Mouse (Mus musculus) CH12.LX (cell line): ENCODE data around the gene Gm49387. TPM values are rescaled to one million over a fixed set of nuclear protein-coding genes. Genes with fewer than 3 reads are reported as not detected.

ENCODE experiments used
- DNase-seq: peaks from one replicate; pipeline ENCODE4 v3.0.0-alpha.2; 2013; ENCODE audit errors: extremely low read depth
- H3K27ac ChIP-seq: 2 replicates; pipeline ENCODE4 v1.5.1; 2012; ENCODE audit warnings: low read depth, mild to moderate bottlenecking, control low read depth, moderate library complexity; ENCODE audit not compliant: insufficient read depth
- H3K27me3 ChIP-seq: replicated peaks from 2 replicates; pipeline ENCODE3; 2012; ENCODE audit warnings: inconsistent platforms
- H3K36me3 ChIP-seq, 2 experiments: replicated peaks in 1 of 2; 2 replicates each; pipeline versions ENCODE3 to v1.6.1; 2012; ENCODE audit warnings: inconsistent platforms in 1 of 2, low read length in 1 of 2, mild to moderate bottlenecking in 1 of 2, mixed read lengths in 1 of 2, moderate library complexity in 1 of 2; ENCODE audit not compliant: control insufficient read depth in 1 of 2, insufficient read depth in 1 of 2
- H3K4me1 ChIP-seq, 2 experiments: 2 replicates each; pipeline ENCODE4 v1.6.1; 2012; ENCODE audit warnings: inconsistent platforms in 1 of 2, moderate library complexity in 1 of 2; ENCODE audit not compliant: insufficient read depth in 2 of 2, control insufficient read depth in 1 of 2
- H3K4me2 ChIP-seq: 2 replicates; pipeline ENCODE4 v1.6.1; 2012; ENCODE audit warnings: low read depth, mild to moderate bottlenecking, control low read depth; ENCODE audit not compliant: poor library complexity, insufficient read depth, severe bottlenecking
- H3K4me3 ChIP-seq, 3 experiments: fragments of 150-350 bp in 1 of 3; sonication (generic) in 1 of 3; replicated peaks in 1 of 3; 2 replicates each; pipeline versions ENCODE3 to v1.5.1; 2011 to 2012; ENCODE audit warnings: low read depth in 2 of 3, low read length in 2 of 3, mild to moderate bottlenecking in 2 of 3, moderate library complexity in 2 of 3, control low read depth in 1 of 3, improper control_type of control experiment in 1 of 3, inconsistent platforms in 1 of 3, mixed read lengths in 1 of 3; ENCODE audit not compliant: poor library complexity in 1 of 3
- H3K79me2 ChIP-seq: replicated peaks from 2 replicates; pipeline ENCODE4 v1.6.1; 2012; ENCODE audit warnings: mild to moderate bottlenecking, moderate library complexity; ENCODE audit not compliant: control insufficient read depth, poor library complexity, insufficient read depth, severe bottlenecking; ENCODE audit errors: extremely low read depth
- H3K9ac ChIP-seq: 2 replicates; pipeline ENCODE4 v1.6.1; 2012; ENCODE audit warnings: low read depth, mild to moderate bottlenecking, control low read depth, moderate library complexity; ENCODE audit not compliant: insufficient read depth
- H3K9me3 ChIP-seq: replicated peaks from 2 replicates; pipeline ENCODE3; 2012; ENCODE audit warnings: low read length, inconsistent platforms, mixed read lengths
- E2F4 ChIP-seq: IDR thresholded peaks from 2 replicates; pipeline ENCODE4 v1.6.1; 2011; ENCODE audit warnings: low read depth, low read length, improper control_type of control experiment; ENCODE audit not compliant: insufficient replicate concordance
- EP300 ChIP-seq: IDR thresholded peaks from 2 replicates; pipeline ENCODE4 v1.6.1; 2011; ENCODE audit warnings: low read length, improper control_type of control experiment
- ETS1 ChIP-seq: conservative IDR thresholded peaks from 2 replicates; pipeline ENCODE4 v1.6.1; 2012; ENCODE audit warnings: low read depth, mild to moderate bottlenecking, inconsistent platforms, low read length, improper control_type of control experiment, moderate library complexity
- HCFC1 ChIP-seq: IDR thresholded peaks from 2 replicates; pipeline ENCODE4 v1.6.1; 2012; ENCODE audit warnings: low read depth, mild to moderate bottlenecking, inconsistent platforms, low read length, improper control_type of control experiment
- JUND ChIP-seq: conservative IDR thresholded peaks from 2 replicates; pipeline ENCODE4 v1.6.1; 2011; ENCODE audit warnings: low read depth, low read length, improper control_type of control experiment
- POLR2AphosphoS2 ChIP-seq: IDR thresholded peaks from 2 replicates; pipeline ENCODE4 v1.6.1; 2011; ENCODE audit warnings: low read depth, low read length, improper control_type of control experiment
- RAD21 ChIP-seq: IDR thresholded peaks from 2 replicates; pipeline ENCODE4 v1.6.1; 2011; ENCODE audit warnings: low read depth, mild to moderate bottlenecking, low read length, improper control_type of control experiment, moderate library complexity
- SIN3A ChIP-seq: IDR thresholded peaks from 2 replicates; pipeline ENCODE4 v1.6.1; 2012; ENCODE audit warnings: low read length, improper control_type of control experiment, inconsistent platforms
- TCF12 ChIP-seq: IDR thresholded peaks from 2 replicates; pipeline ENCODE4 v1.6.1; 2014; ENCODE audit warnings: low read depth, mild to moderate bottlenecking, inconsistent platforms, low read length, improper control_type of control experiment
- UBTF ChIP-seq: IDR thresholded peaks from 2 replicates; pipeline ENCODE4 v1.6.1; 2012; ENCODE audit warnings: low read depth, mild to moderate bottlenecking, inconsistent platforms, low read length, improper control_type of control experiment, moderate library complexity
- ZNF384 ChIP-seq: IDR thresholded peaks from 2 replicates; pipeline ENCODE4 v1.6.1; 2012; ENCODE audit warnings: low read depth, low read length, improper control_type of control experiment, inconsistent platforms
- dilution Hi-C: fragments of 300-500 bp; cut with MboI; formaldehyde crosslinking; loops from 2 replicates; pipeline ENCODE4 v1.14.3; 2020; ENCODE audit warnings: low sequenced_read_pairs; ENCODE audit not compliant: extremely low pct_unique_long_range_greater_than_20kb, extremely low pct_ligation_motif_present
- in situ Hi-C: fragments of 300-500 bp; cut with MboI; formaldehyde crosslinking; loops from 3 replicates; pipeline ENCODE4 v1.14.3; 2019; ENCODE audit warnings: low sequenced_read_pairs, low pct_ligation_motif_present, low pct_unique_long_range_greater_than_20kb, mixed read lengths
- polyA plus RNA-seq: library from polyadenylated mRNA; unstranded; fragments of >175 nt; gene quantifications from 2 replicates; pipeline ENCODE4 v1.2.1, GENCODE M21; 2012; ENCODE audit warnings: low read depth; ENCODE audit not compliant: insufficient read length
- total RNA-seq, 2 experiments: library from RNA; depleted of rRNA; stranded (reverse); fragments of 300-350 nt in 1 of 2; fragments of >200 nt in 1 of 2; gene quantifications; 2 replicates each; pipeline ENCODE4 v1.2.3; 2012 to 2014

Gene Gm49387
- total and polyA plus RNA-seq, 3 experiments: 0.71 TPM; not detected in 2

- Histone ChIP-seq H3K4me1 (peaks cover 9 to 49% of the 10 kb centered on the region in 2 experiments; a peak in 3 of 4 replicates), H3K27ac (no peak overlapping the region)
- in situ Hi-C loops: no loop called here
- peak; percentile 37 for DNase-seq
- TF ChIP-seq ETS1 (peak; percentile 67), POLR2AphosphoS2 (no peak)
- TF ChIP-seq, all 38 proteins: peak for 1
- H3K4me3 ChIP-seq: no peak overlapping the region
- dilution Hi-C loops: no loop called here
- H3K79me2 ChIP-seq: no peaks in the 10 kb centered on the region
- no peak overlapping the region for H3K9ac ChIP-seq
- H3K36me3 ChIP-seq: no peaks in the 10 kb centered on the region
- no peaks in the 10 kb centered on the region for H3K27me3 ChIP-seq
- no peaks in the 10 kb centered on the region for H3K9me3 ChIP-seq
- no peak overlapping the region for H3K4me2 ChIP-seq
Observed at GRCm38 (mm10) chr14:31569151-31569631, 71.5 kb downstream of the Gm49387 start.

- no peak for DNase-seq
- Histone ChIP-seq H3K4me2 (no peak overlapping the region), H3K4me3 (no peak overlapping the region), H3K27ac (no peak overlapping the region), H3K79me2 (no peaks in the 10 kb centered on the region), H3K36me3 (no peaks in the 10 kb centered on the region), H3K27me3 (no peaks in the 10 kb centered on the region), H3K9me3 (no peaks in the 10 kb centered on the region), H3K4me1 (peaks cover 9 to 29% of the 10 kb centered on the region in 2 experiments; a peak in 3 of 4 replicates), H3K9ac (no peak overlapping the region)
- in situ Hi-C loops: no loop called here
- dilution Hi-C loops: no loop called here
- TF ChIP-seq UBTF (no peak), TCF12 (no peak), SIN3A (no peak), JUND (no peak), E2F4 (no peak), HCFC1 (no peak), EP300 (no peak), ZNF384 (no peak), RAD21 (no peak)
Observed at GRCm38 (mm10) chr14:31565478-31566212, 75.0 kb downstream of the Gm49387 start.
